Mouse (Mus musculus): ENCODE data around the gene Ap1m2.
A peak's percentile ranks its signal among the peaks of the same experiment; 100 is the strongest.
"Not testable (repeated sequence)": the region's sequence is repeated elsewhere in the genome, so short reads cannot be mapped to it uniquely, and the experiment has no call there.

The Ap1m2 gene

DNA sequence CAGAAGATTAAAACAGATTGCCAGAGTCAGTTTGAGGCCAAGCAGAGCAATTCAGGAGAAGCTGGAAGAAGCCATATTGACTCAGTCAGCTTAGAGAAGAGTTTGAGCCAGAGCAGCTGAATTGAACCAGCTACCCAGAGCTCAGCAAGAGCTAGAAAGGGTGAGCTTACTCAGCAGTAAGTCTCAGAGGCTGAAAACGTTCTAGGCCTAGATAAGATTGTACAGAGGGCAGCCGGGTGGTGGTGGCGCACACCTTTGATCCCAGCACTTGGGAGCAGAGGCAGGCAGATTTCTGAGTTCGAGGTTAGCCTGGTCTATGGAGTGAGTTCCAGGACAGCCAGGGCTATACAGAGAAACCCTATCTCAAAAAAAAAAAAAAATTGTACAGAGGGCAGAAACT, 55.8 kb downstream of the Ap1m2 start:
- not testable (repeated sequence) for DNase-seq

DNA sequence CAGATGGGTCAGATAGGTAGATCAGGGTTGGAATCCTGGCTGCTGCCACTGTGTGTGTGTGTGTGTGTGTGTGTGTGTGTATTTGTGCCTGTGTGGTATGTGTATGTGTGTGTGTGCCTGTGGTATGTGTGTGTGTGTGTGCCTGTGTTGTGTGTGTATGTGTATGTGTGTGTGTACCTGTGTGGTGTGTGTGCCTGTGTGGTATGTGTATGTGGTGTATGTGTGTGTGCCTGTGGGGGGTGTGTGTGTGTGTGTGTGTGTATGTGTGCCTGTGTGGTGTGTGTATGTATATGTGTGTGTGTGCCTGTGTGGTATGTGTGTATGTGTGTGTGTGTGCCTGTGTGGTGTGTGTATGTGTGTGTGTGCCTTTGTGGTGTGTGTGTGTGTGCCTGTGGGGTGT, 57.4 kb downstream of the Ap1m2 start:
- DNase-seq, result no peak

DNA sequence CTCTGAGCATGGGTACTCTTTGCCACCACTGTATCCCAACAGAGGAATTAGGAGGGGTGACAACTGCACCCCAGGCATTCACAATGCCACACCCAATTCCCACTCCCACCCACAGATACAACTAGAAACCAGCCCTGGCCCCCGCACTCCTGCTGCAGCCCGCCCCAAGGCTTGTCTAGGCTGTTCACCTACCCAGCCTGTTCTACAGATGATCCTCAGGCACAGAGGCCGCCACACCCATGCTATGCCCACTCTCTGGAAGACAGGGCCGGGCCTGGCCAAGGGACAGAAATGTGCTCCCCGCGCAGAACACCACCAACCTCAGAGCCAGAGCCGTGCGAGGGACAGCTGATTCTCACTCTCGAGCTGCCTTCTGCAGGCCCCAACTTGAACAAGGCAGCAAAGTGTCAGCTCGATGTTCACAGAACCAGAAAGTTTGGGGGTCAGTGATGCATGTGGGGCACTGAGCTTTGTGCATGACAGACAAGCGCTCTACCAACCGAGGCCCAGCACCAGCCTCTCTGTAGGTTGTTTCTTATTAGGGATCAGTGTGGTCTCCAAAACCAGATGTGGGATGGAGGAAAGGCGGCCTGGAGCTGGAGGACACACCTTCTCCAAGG, 60.9 kb downstream of the Ap1m2 start:
- DNase-seq, result no peak

DNA sequence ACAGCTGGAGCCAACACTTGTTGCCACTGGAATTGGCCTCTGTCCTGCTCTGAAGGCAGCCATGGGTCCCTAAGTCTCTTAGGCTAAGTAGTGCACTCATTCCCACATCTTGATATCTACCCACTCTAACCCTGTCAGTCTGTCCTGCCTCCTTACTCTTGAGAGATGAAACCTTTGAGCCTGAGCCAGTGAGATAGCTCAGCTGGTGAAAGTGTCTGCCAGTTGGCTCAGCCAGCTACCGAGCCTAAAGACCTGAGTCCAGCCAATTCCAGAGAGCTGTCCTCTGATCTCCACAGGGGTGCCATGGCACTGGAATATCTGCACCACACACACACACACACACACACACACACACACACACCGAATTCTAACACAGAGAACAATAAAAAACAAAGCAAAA, 61.6 kb downstream of the Ap1m2 start:
- DNase-seq, result no peak

DNA sequence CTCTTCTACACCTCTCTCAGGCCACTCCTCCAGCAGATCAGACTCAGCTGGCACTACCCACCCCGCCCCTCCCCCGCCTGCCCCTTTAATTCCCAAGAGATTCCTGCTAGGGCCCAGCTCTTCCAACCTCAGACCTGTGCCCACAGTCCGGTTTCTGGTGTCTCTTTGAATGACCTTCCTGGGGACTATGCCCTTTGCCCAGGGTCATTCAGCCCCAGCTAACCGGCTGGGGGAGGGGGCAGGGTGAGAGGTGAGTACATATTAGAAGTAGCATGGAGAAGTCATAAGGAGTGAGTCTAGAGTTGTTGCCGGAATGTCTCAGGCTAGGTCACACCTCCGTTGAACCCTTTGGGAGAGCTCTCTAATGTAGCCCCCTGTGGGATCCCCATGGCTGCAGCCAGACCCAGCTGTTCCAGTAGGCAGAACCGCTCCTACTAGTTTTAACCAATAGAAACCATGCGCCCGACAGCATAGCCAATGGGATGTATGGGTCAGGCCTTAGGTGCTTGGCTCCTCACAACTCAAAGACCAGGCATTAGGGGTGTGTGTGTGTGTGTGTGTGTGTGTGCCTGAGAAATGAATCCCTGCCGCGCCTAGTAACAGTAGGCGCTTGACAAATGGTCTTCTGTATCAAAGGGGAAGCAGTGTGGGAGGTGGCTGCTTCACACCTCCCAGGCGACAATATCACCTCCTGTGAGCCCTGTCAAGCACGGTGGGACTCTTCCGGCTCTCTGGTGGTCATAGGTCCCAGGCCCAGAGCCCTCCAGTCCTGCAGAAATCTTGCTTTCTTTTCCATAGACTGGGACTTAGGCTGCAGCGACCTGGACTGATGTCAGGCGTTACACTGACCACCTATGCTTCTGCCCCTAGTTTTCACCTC, 62.3 kb downstream of the Ap1m2 start:
- DNase-seq, result no peak

DNA sequence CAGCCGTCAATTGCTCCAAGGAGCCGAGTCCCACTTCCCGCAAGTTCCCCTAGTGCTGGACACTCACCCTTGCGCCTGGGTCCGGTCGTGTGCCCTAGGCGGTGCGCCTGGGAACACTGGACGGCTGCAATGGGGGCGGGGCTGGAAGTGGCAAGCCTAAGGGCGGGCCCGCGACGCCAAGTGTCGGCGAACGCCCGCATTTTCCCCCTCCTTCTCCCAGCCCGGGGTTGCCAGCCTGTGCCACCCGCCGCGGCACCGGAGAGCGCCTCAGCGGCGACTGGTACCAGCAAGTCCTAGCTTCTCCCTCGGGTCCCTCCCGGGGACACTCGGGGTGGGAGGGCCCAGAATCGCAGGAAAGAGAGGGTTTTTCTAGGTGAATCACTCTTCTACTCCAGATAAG, 63.8 kb downstream of the Ap1m2 start, which contains the start of gene S1pr5:
TSS of gene S1pr5 (minus strand) at position 118 of the 400 bp plus-strand sequence.
- no peak for DNase-seq

DNA sequence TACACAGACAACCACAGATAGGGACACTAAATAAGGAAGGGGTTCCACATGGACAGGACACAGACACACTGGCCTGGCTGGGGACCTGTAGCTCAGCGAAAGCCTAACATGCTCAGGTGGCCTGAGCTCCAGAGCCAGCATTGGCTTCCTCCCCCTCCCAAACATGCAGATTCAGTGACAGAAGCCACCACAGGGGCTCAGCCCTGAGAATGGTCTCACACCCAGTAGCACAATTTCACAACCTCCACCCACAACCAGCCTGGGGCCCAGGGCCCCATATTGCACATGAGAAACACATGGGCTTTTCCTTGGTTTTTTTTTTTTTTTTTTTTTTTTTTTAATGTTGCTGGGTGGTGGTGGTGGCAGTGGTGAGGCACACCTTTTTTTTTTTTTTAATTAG, 65.8 kb downstream of the Ap1m2 start:
- DNase-seq, result no peak

DNA sequence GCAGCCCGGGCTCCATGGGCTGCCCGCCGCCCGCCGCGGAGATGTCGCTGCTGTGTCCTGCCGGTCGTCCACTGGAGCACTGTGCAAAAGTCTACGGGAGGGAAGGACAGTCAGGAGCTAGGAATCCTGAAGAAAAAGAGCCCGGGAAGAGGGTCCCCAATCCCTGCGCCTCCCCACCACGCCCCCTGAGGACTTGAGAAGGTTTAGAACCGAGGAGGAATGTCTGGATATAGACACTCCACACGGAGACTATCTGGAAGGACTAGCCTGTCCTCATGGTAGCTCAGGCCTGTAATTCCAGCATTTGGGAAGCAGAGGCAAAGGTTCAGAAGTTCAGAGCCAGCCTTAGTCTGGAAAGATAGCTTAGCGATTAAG, 67.0 kb downstream of the Ap1m2 start:
- DNase-seq, result no peak

DNA sequence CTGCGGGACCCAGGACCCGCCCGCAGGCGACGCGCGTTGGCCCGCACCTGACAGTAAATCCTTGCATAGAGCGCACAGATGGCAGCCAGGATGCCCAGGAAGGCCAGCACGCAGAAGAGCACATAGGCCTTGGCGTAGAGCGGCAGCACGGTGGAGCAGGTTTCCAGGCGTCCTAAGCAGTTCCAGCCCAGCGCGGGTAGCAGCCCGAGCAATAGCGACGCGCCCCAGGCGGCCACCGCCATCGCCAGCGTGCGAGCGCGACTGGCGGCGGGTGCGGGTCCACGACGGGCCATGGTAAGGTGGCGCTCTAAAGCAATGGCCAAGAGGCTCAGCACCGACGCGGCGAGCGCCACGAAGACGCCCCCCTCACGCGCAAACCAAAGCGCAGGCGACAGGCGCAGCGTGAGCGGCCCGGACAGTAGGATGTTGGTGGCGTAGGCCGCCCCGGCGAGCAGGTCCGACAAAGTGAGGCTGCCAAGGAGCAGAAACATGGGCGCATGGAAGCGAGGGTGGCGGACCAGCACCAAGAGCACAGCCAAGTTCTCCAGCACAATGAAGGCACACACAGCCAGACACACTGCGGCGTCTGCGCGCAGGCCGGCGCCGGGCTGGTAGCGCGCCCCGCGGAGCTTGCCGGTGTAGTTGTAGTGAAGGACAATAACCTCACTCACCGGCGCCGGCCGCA, 67.6 kb downstream of the Ap1m2 start:
- DNase-seq, result peak; percentile 68 to 80

All from cerebellum, postnatal 36 days (tissue).